Mouse (Mus musculus) heart, adult 10 weeks (tissue): Measurements from ENCODE around the gene Id2. TPM values are rescaled to one million over a fixed set of nuclear protein-coding genes. Genes with fewer than 3 reads are reported as not detected.

Experiments used
- polyA plus RNA-seq: library from polyadenylated mRNA; stranded (reverse); fragments of 350-450 nt; fragmentation: Illumina TruSeq; extraction: RNeasy Lipid Tissue Mini Kit (QIAGEN cat#74804); gene quantifications from one replicate; pipeline ENCODE4 v1.2.3, GENCODE M21; 2014; ENCODE audit warnings: low read depth, low replicate concordance

The Id2 gene
- polyA plus RNA-seq = 24.6 TPM

DNA sequence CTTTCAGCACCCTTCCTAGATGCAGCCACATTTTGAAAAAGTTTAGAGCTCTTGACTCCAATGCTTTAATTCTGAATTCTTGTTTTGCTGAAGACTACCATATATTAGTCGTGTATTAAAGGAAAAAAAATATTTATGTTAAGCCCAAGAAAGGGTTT is at the start of gene Id2:
Gene Id2, minus strand, starts transcription at position 89 of the 158 bp plus-strand sequence.

Other genes starting within 250 kb of the Id2 start
- gene Kidins220, start 122.2 kb downstream of the Id2 start, polyA plus RNA-seq = 58.2 TPM